Mouse (Mus musculus): Measurements from ENCODE around the gene Lsm7. TPM values are rescaled to one million over a fixed set of nuclear protein-coding genes. Genes with fewer than 3 reads are reported as not detected.

Gene Lsm7
- total RNA-seq, 2 experiments from 2014 or later = 24.7 to 78.9 TPM

GRCm38 (mm10) chr10:80880131-80880641, 25.2 kb upstream of the Lsm7 start:
- ATAC-seq (replicated peaks; ENCODE audit: low FRiP score, poor library complexity, severe bottlenecking) = peak; percentile 83

- no peak for ATAC-seq (replicated peaks; ENCODE audit: low FRiP score, poor library complexity, severe bottlenecking)
These were observed 21.6 kb upstream of the Lsm7 start for GRCm38 (mm10) chr10:80876594-80876993.

GRCm38 (mm10) chr10:80876028-80876427, 21.0 kb upstream of the Lsm7 start:
- ATAC-seq (replicated peaks; ENCODE audit: low FRiP score, poor library complexity, severe bottlenecking) = peak; percentile 55; the same call in 1 of the 2 replicates

GRCm38 (mm10) chr10:80874035-80874434, 19.0 kb upstream of the Lsm7 start:
- ATAC-seq (replicated peaks; ENCODE audit: low FRiP score, poor library complexity, severe bottlenecking) = no peak

- ATAC-seq (replicated peaks; ENCODE audit: low FRiP score, poor library complexity, severe bottlenecking) = peak; percentile 9; the same call in 1 of the 2 replicates
These were observed 16.6 kb upstream of the Lsm7 start, which contains the start of gene Tmprss9 for GRCm38 (mm10) chr10:80871581-80871980. Tmprss9 (plus strand) TSS chr10:80871848.

GRCm38 (mm10) chr10:80870993-80871392, 16.0 kb upstream of the Lsm7 start:
- ATAC-seq (replicated peaks; ENCODE audit: low FRiP score, poor library complexity, severe bottlenecking) = no peak

- ATAC-seq (replicated peaks; ENCODE audit: low FRiP score, poor library complexity, severe bottlenecking) = no peak
These were observed 9.4 kb upstream of the Lsm7 start for GRCm38 (mm10) chr10:80864446-80864845.

GRCm38 (mm10) chr10:80862305-80862704, 7.3 kb upstream of the Lsm7 start:
- ATAC-seq (replicated peaks; ENCODE audit: low FRiP score, poor library complexity, severe bottlenecking) = no peak

GRCm38 (mm10) chr10:80858350-80858935, 3.4 kb upstream of the Lsm7 start:
- peak; percentile 61 for ATAC-seq (replicated peaks; ENCODE audit: low FRiP score, poor library complexity, severe bottlenecking)

- ATAC-seq (replicated peaks; ENCODE audit: low FRiP score, poor library complexity, severe bottlenecking) = peak; percentile 50
These were observed 2.8 kb upstream of the Lsm7 start for GRCm38 (mm10) chr10:80857848-80858247.

- ATAC-seq (replicated peaks; ENCODE audit: low FRiP score, poor library complexity, severe bottlenecking) = no peak
These were observed 2.4 kb upstream of the Lsm7 start for GRCm38 (mm10) chr10:80857386-80857785.

- ATAC-seq (replicated peaks; ENCODE audit: low FRiP score, poor library complexity, severe bottlenecking) = peak; percentile 51
These were observed 1.9 kb upstream of the Lsm7 start for GRCm38 (mm10) chr10:80856908-80857307.

GRCm38 (mm10) chr10:80856267-80856666, 1.3 kb upstream of the Lsm7 start:
- peak; percentile 28 for ATAC-seq (replicated peaks; ENCODE audit: low FRiP score, poor library complexity, severe bottlenecking)

GRCm38 (mm10) chr10:80855749-80856073, 702 bp upstream of the Lsm7 start:
- ATAC-seq (replicated peaks; ENCODE audit: low FRiP score, poor library complexity, severe bottlenecking) = no peak

GRCm38 (mm10) chr10:80848571-80848970, 6.4 kb downstream of the Lsm7 start:
- peak; percentile 47; the same call in 1 of the 2 replicates for ATAC-seq (replicated peaks; ENCODE audit: low FRiP score, poor library complexity, severe bottlenecking)

GRCm38 (mm10) chr10:80845732-80846131, 9.3 kb downstream of the Lsm7 start:
- no peak for ATAC-seq (replicated peaks; ENCODE audit: low FRiP score, poor library complexity, severe bottlenecking)

- no peak for ATAC-seq (replicated peaks; ENCODE audit: low FRiP score, poor library complexity, severe bottlenecking)
These were observed 9.8 kb downstream of the Lsm7 start for GRCm38 (mm10) chr10:80845055-80845693.

- no peak for ATAC-seq (replicated peaks; ENCODE audit: low FRiP score, poor library complexity, severe bottlenecking)
These were observed 11.0 kb downstream of the Lsm7 start, which contains the start of gene Lingo3 for GRCm38 (mm10) chr10:80843931-80844547. Lingo3 (minus strand) TSS chr10:80844039.

GRCm38 (mm10) chr10:80843087-80843930, 11.7 kb downstream of the Lsm7 start:
- ATAC-seq (replicated peaks; ENCODE audit: low FRiP score, poor library complexity, severe bottlenecking) = no peak

GRCm38 (mm10) chr10:80842334-80842733, 12.7 kb downstream of the Lsm7 start:
- no peak for ATAC-seq (replicated peaks; ENCODE audit: low FRiP score, poor library complexity, severe bottlenecking)

Data from erythroid progenitor cell, adult 5-6 weeks (primary cell).